Mouse (Mus musculus) forebrain, embryonic 12.5 days (tissue): ENCODE data around the gene Rrm1. TPM values are rescaled to one million over a fixed set of nuclear protein-coding genes. Genes with fewer than 3 reads are reported as not detected.

Experiments used
- ATAC-seq: fragments of 200-750 bp; cut with Nextera tagmentation; 2 replicates; pipeline ENCODE4 v1.8.0; 2017; ENCODE audit warnings: moderate TSS enrichment; ENCODE audit not compliant: low FRiP score
- H3K27ac ChIP-seq: fragments of 300-500 bp; sonication (generic); 2 replicates; pipeline ENCODE4 v1.5.1; 2016; ENCODE audit warnings: mild to moderate bottlenecking
- H3K27me3 ChIP-seq: fragments of 300-500 bp; sonication (generic); 2 replicates; pipeline ENCODE4 v1.6.1; 2016; ENCODE audit warnings: mild to moderate bottlenecking
- H3K36me3 ChIP-seq: fragments of 300-500 bp; sonication (generic); replicated peaks from 2 replicates; pipeline ENCODE4 v1.6.1; 2016; ENCODE audit warnings: mild to moderate bottlenecking
- H3K4me1 ChIP-seq: fragments of 300-500 bp; sonication (generic); 2 replicates; pipeline ENCODE4 v1.6.1; 2016
- H3K4me2 ChIP-seq: fragments of 300-500 bp; sonication (generic); 2 replicates; pipeline ENCODE4 v1.6.1; 2016; ENCODE audit warnings: mild to moderate bottlenecking, moderate library complexity
- H3K4me3 ChIP-seq: fragments of 300-500 bp; sonication (generic); replicated peaks from 2 replicates; pipeline ENCODE4 v1.5.1; 2016; ENCODE audit warnings: mild to moderate bottlenecking
- H3K9ac ChIP-seq: fragments of 300-500 bp; sonication (generic); 2 replicates; pipeline ENCODE4 v1.6.1; 2016; ENCODE audit warnings: mild to moderate bottlenecking
- H3K9me3 ChIP-seq: fragments of 300-500 bp; sonication (generic); 2 replicates; pipeline ENCODE4 v1.6.1; 2016
- WGBS: fragments of 180-500 bp; shearing (Covaris S2); methylation state at CpG from one replicate; pipeline ENCODE4 v1.1.7; 2016; 5-methylcytosine and 5-hydroxymethylcytosine counted together
- polyA plus RNA-seq: library from polyadenylated mRNA; unstranded; fragments of >200 nt; fragmentation: Nextera tagmentation; extraction: Ambion mirVana; gene quantifications from 2 replicates; pipeline ENCODE4 v1.2.1, GENCODE M21; 2016

Gene Rrm1
- polyA plus RNA-seq, 1 experiment from 2014 or later: 203 TPM

DNA sequence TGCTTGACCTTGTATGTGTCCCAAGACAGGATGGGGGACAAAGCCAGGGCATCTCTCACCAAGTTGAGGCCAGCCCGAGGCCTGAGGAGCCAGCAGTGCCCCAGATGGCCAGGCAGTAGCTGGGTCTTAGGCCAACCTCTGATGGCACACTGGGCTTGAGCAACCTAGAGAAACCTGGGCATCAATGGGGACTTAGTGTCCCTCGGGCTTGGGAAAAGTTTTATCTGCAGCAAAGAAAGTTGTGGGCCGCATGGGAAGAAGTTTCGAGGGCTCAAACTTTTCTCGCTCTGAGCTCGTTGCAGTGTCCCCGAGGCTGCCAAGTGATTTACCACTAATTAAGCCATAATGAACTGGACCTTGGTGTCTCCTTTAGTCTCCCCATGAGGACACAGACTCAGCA is 68.2 kb downstream of the Rrm1 start:
- no peaks in the 10 kb centered on the region for H3K9me3 ChIP-seq
- H3K9ac ChIP-seq: no peak overlapping the region
- H3K36me3 ChIP-seq: no peaks in the 10 kb centered on the region
- H3K4me1 ChIP-seq: peaks cover 4% of the 10 kb centered on the region; the same call in 1 of the 2 replicates
- H3K4me3 ChIP-seq: no peak overlapping the region
- no peak overlapping the region for H3K4me2 ChIP-seq
- ATAC-seq: no peak
- H3K27ac ChIP-seq: no peak overlapping the region
- WGBS: 65% methylated on average over 7 of the region's 7 CpGs
- peaks cover 28% of the 10 kb centered on the region for H3K27me3 ChIP-seq

DNA sequence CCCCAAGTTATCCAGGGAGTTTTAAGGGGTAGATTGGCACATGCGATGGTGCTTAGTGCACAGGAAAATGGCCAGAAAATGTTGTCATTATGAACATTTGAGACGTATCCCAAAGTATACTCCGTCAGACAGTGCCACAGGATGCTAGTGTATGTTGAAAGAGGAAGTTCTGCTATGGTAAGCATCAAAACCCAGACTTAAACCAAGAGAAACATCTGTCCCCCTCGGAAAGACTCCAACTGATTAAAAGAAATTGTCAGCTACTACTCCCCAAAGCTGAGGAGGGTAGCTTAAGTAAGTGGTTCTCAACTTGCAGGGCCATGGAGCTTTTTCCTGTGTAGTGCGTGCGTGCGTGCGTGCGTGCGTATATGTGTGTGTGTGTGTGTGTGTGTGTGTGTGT is 70.4 kb downstream of the Rrm1 start:
- no peak overlapping the region for H3K27ac ChIP-seq
- H3K4me3 ChIP-seq: no peak overlapping the region
- no peak overlapping the region for H3K9ac ChIP-seq
- peaks cover 4% of the 10 kb centered on the region; the same call in 1 of the 2 replicates for H3K4me1 ChIP-seq
- peaks cover 38% of the 10 kb centered on the region for H3K27me3 ChIP-seq
- ATAC-seq: no peak
- WGBS: 97% methylated on average over 10 of the region's 10 CpGs
- H3K9me3 ChIP-seq: no peaks in the 10 kb centered on the region
- H3K36me3 ChIP-seq: no peaks in the 10 kb centered on the region
- no peak overlapping the region for H3K4me2 ChIP-seq

- Histone ChIP-seq H3K4me3 (peak overlapping the region; percentile 53), H3K36me3 (no peaks in the 10 kb centered on the region), H3K27ac (no peak overlapping the region), H3K9ac (peak overlapping the region; percentile 80), H3K27me3 (peaks cover 40% of the 10 kb centered on the region), H3K4me2 (peak overlapping the region; percentile 84), H3K4me1 (peaks cover 4% of the 10 kb centered on the region; the same call in 1 of the 2 replicates), H3K9me3 (no peaks in the 10 kb centered on the region)
- WGBS: under 1% methylated on average over 54 of the region's 54 CpGs
- peak; percentile 95 for ATAC-seq
These were observed 71.4 kb downstream of the Rrm1 start for GRCm38 (mm10) chr7:102512814-102513435.

DNA sequence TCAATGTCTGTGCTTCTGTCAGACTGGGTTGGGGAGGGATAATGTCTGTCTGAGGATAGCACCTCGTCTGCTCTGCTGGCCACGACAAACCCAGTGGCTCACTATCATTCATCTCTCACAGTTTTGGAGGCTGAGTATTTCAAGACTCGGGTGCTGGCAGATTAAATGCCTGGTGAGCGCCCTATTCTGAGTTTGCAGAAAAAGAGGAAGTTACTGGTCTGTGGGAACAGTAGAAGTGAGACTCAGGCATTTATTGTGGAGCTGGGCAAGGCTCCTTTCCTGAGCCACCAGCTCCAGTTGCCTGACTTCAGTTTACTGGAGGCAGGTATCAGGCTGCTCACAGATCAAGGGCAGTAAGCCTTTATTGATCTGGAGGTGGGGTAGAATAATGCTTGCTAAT is 72.6 kb downstream of the Rrm1 start:
- ATAC-seq: no peak
- no peaks in the 10 kb centered on the region for H3K36me3 ChIP-seq
- WGBS: 78% methylated on average over 4 of the region's 4 CpGs
- no peak overlapping the region for H3K9ac ChIP-seq
- H3K27me3 ChIP-seq: peaks cover 40% of the 10 kb centered on the region
- H3K9me3 ChIP-seq: no peaks in the 10 kb centered on the region
- H3K4me3 ChIP-seq: no peak overlapping the region
- H3K4me2 ChIP-seq: no peak overlapping the region
- H3K4me1 ChIP-seq: peaks cover 4% of the 10 kb centered on the region; the same call in 1 of the 2 replicates
- H3K27ac ChIP-seq: no peak overlapping the region

- no peaks in the 10 kb centered on the region for H3K9me3 ChIP-seq
- no peaks in the 10 kb centered on the region for H3K36me3 ChIP-seq
- peaks cover 38% of the 10 kb centered on the region for H3K27me3 ChIP-seq
- H3K4me1 ChIP-seq: peaks cover 4% of the 10 kb centered on the region; the same call in 1 of the 2 replicates
- H3K27ac ChIP-seq: no peak overlapping the region
- H3K4me2 ChIP-seq: no peak overlapping the region
- H3K4me3 ChIP-seq: no peak overlapping the region
- 79% methylated on average over 10 of the region's 10 CpGs for WGBS
- ATAC-seq: no peak
- H3K9ac ChIP-seq: no peak overlapping the region
These were observed 75.0 kb downstream of the Rrm1 start for GRCm38 (mm10) chr7:102516261-102517050.

GRCm38 (mm10) chr7:102517051-102517335 is 75.5 kb downstream of the Rrm1 start:
- H3K9me3 ChIP-seq: no peaks in the 10 kb centered on the region
- no peak overlapping the region for H3K4me2 ChIP-seq
- H3K27me3 ChIP-seq: peaks cover 33% of the 10 kb centered on the region
- H3K4me1 ChIP-seq: peaks cover 4% of the 10 kb centered on the region; the same call in 1 of the 2 replicates
- no peak overlapping the region for H3K9ac ChIP-seq
- no peaks in the 10 kb centered on the region for H3K36me3 ChIP-seq
- ATAC-seq: no peak
- no peak overlapping the region for H3K4me3 ChIP-seq
- no peak overlapping the region for H3K27ac ChIP-seq
- WGBS: 86% methylated on average over 2 of the region's 2 CpGs

Other genes with a start within 250 kb of the Rrm1 start
- gene Nup98, start 231.5 kb upstream of the Rrm1 start, polyA plus RNA-seq: 45.2 and 46.8 TPM in 2 replicates
- gene Pgap2, start 231.5 kb upstream of the Rrm1 start, polyA plus RNA-seq: 54.3 and 59.2 TPM in 2 replicates
- gene Rhog, start 185.6 kb upstream of the Rrm1 start, polyA plus RNA-seq: 21.7 and 25.1 TPM in 2 replicates
- 11.6 and 11.7 TPM in 2 replicates for gene Stim1, start 173.9 kb upstream of the Rrm1 start, polyA plus RNA-seq
- gene Olfr543, start 40.0 kb downstream of the Rrm1 start, polyA plus RNA-seq: 0.45 and 0.89 TPM in 2 replicates
- gene Olfr544, start 46.6 kb downstream of the Rrm1 start, polyA plus RNA-seq: 0.10 and 0.14 TPM in 2 replicates
- 0.32 TPM in 1 of 2 replicates, not detected in the other for gene Olfr545, start 57.9 kb downstream of the Rrm1 start, polyA plus RNA-seq
- gene Olfr547, start 93.1 kb downstream of the Rrm1 start, polyA plus RNA-seq: not detected in 2 replicates
- not detected in 2 replicates for gene Olfr548-ps1, start 99.2 kb downstream of the Rrm1 start, polyA plus RNA-seq
- not detected in 2 replicates for gene Olfr549, start 108.2 kb downstream of the Rrm1 start, polyA plus RNA-seq
- gene Trim21, start 123.8 kb downstream of the Rrm1 start, polyA plus RNA-seq: 0.14 and 0.21 TPM in 2 replicates
- gene Olfr550, start 129.7 kb downstream of the Rrm1 start, polyA plus RNA-seq: 0.19 TPM in 1 of 2 replicates, not detected in the other
- not detected in 2 replicates for gene Olfr551, start 150.2 kb downstream of the Rrm1 start, polyA plus RNA-seq
- not detected in 2 replicates for gene Olfr552, start 156.1 kb downstream of the Rrm1 start, polyA plus RNA-seq
- gene Olfr553, start 176.5 kb downstream of the Rrm1 start, polyA plus RNA-seq: not detected in 2 replicates
- gene Olfr554, start 196.7 kb downstream of the Rrm1 start, polyA plus RNA-seq: not detected in 2 replicates
- gene Olfr555, start 217.1 kb downstream of the Rrm1 start, polyA plus RNA-seq: not detected in 2 replicates
- not detected in 2 replicates for gene Olfr556, start 223.2 kb downstream of the Rrm1 start, polyA plus RNA-seq
- 7.5 and 9.8 TPM in 2 replicates for gene Trim68, start 245.6 kb downstream of the Rrm1 start, polyA plus RNA-seq